Mouse (Mus musculus) lung, postnatal 0 days (tissue): ENCODE results near the gene Kcnb1.

Source experiments
- CTCF ChIP-seq: IDR thresholded peaks from 2 replicates; pipeline ENCODE4 v1.5.1; 2016; ENCODE audit warnings: antibody characterized with exemption, mild to moderate bottlenecking
- EP300 ChIP-seq: IDR thresholded peaks from 2 replicates; pipeline ENCODE4 v1.6.1; 2016; ENCODE audit warnings: antibody characterized with exemption, mild to moderate bottlenecking, control low read depth

GRCm38 (mm10) chr2:167175284-167175683, 14.7 kb downstream of the Kcnb1 start:
- no peak for TF ChIP-seq CTCF
- TF ChIP-seq EP300, result no peak
